Mouse (Mus musculus): ENCODE measurements around the gene Cryl1. TPM values are rescaled to one million over a fixed set of nuclear protein-coding genes. Genes with fewer than 3 reads are reported as not detected.

The Cryl1 gene
- polyA plus RNA-seq, 2 experiments: 6.0 to 7.4 TPM

- H3K4me1 ChIP-seq (replicated peaks; ENCODE audit: control insufficient read depth in 2 of 2, insufficient read depth in 2 of 2, low read length in 1 of 2): no peaks in the 10 kb centered on the region
- no peak overlapping the region for H3K27ac ChIP-seq
- ATAC-seq (ENCODE audit: insufficient read depth): no peak
- H3K36me3 ChIP-seq (replicated peaks; ENCODE audit: control insufficient read depth, insufficient read depth, low read depth): no peaks in the 10 kb centered on the region
- no peak for DNase-seq (ENCODE audit: low read depth in 3 of 3, low spot score in 3 of 3)
- no peak overlapping the region for H3K4me2 ChIP-seq (ENCODE audit: low read depth)
- H3K4me3 ChIP-seq (ENCODE audit: insufficient read depth in 1 of 2, low read depth in 2 of 2, low read length in 2 of 2): no peak overlapping the region
- H3K9ac ChIP-seq (replicated peaks): no peak overlapping the region
- TF ChIP-seq CTCF (IDR thresholded peaks at IDR 0.05; ENCODE audit: low read depth): no peak
- no peak for TF ChIP-seq EP300 (IDR thresholded peaks at IDR 0.05; ENCODE audit: low read depth)
- H3K9me3 ChIP-seq (ENCODE audit: control insufficient read depth, low read length): no peaks in the 10 kb centered on the region
- H3K27me3 ChIP-seq (ENCODE audit: control insufficient read depth, insufficient read depth, low read length): no peaks in the 10 kb centered on the region
- WGBS (ENCODE audit: insufficient replicate concordance): 42% methylated on average over 4 of the region's 4 CpGs
These were observed 163.6 kb downstream of the Cryl1 start for GRCm38 (mm10) chr14:57234711-57235110.

DNA sequence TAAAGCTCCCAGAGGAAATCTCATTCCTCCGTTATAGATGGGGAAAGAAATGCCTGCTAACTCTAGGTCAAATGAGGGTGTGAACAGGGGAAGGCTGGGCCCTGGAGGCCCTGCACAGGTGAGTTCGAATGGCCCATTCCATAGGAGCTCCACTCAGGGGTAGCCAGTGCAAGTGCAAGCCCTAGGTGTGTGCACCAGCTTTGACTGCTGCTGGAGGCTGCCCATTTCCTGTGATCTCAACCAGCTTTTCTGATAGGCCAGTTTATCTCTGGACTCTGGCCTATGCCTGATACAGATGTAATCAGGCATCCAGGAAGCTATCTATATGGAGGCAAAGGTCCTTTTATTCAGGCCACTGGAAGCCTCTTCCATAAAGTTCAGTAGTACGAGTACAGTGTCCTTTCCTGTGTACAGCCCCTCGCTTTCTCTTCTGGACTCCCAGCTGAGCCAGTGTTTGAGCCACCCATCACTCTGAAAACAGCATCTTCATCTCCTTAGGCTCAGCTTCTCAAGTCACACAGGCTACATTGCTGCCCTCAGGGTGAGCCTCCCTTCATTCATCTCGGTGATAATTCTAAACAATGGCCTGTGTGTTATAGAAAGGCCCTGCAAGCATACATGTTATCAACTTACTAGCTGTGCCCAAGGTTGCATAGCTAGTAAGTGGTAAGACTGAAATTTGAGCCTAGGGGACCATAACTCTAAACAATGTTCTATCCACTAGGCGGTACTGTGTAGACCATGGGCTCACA lies 167.9 kb downstream of the Cryl1 start:
- H3K4me2 ChIP-seq (ENCODE audit: low read depth): no peak overlapping the region
- WGBS (ENCODE audit: insufficient replicate concordance): 52% methylated on average over 6 of the region's 6 CpGs
- no peaks in the 10 kb centered on the region for H3K4me1 ChIP-seq (replicated peaks; ENCODE audit: control insufficient read depth in 2 of 2, insufficient read depth in 2 of 2, low read length in 1 of 2)
- no peak overlapping the region for H3K27ac ChIP-seq
- DNase-seq (ENCODE audit: low read depth in 3 of 3, low spot score in 3 of 3) (no peak), ATAC-seq (ENCODE audit: insufficient read depth) (no peak)
- no peak overlapping the region for H3K9ac ChIP-seq (replicated peaks)
- TF ChIP-seq CTCF (IDR thresholded peaks at IDR 0.05; ENCODE audit: low read depth) (no peak), EP300 (IDR thresholded peaks at IDR 0.05; ENCODE audit: low read depth) (no peak)
- H3K36me3 ChIP-seq (replicated peaks; ENCODE audit: control insufficient read depth, insufficient read depth, low read depth): no peaks in the 10 kb centered on the region
- H3K9me3 ChIP-seq (ENCODE audit: control insufficient read depth, low read length): no peaks in the 10 kb centered on the region
- no peaks in the 10 kb centered on the region for H3K27me3 ChIP-seq (ENCODE audit: control insufficient read depth, insufficient read depth, low read length)
- no peak overlapping the region for H3K4me3 ChIP-seq (ENCODE audit: insufficient read depth in 1 of 2, low read depth in 2 of 2, low read length in 2 of 2)

Other genes starting within 250 kb of the Cryl1 start
- 1.1 and 1.6 TPM in 2 replicates for gene Ift88, start 25.5 kb upstream of the Cryl1 start, polyA plus RNA-seq (2012; rRNA removed)
- gene Ift88, start 25.5 kb upstream of the Cryl1 start, polyA plus RNA-seq (2014; fragmentation: Nextera tagmentation; extraction: Ambion mirVana): 1.6 and 1.8 TPM in 2 replicates
- gene Il17d, start 126.2 kb upstream of the Cryl1 start, polyA plus RNA-seq (2012; rRNA removed): 0.50 and 0.62 TPM in 2 replicates
- gene Il17d, start 126.2 kb upstream of the Cryl1 start, polyA plus RNA-seq (2014; fragmentation: Nextera tagmentation; extraction: Ambion mirVana): 0.08 TPM in 1 of 2 replicates, not detected in the other
- 11.4 and 14.0 TPM in 2 replicates for gene Eef1akmt1, start 173.1 kb upstream of the Cryl1 start, polyA plus RNA-seq (2012; rRNA removed)
- 41.8 and 43.5 TPM in 2 replicates for gene Eef1akmt1, start 173.1 kb upstream of the Cryl1 start, polyA plus RNA-seq (2014; fragmentation: Nextera tagmentation; extraction: Ambion mirVana)